Mouse (Mus musculus): Measurements from ENCODE around the gene Tusc2. TPM values are rescaled to one million over a fixed set of nuclear protein-coding genes. Genes with fewer than 3 reads are reported as not detected.
"Not testable (repeated sequence)": the region's sequence is repeated elsewhere in the genome, so short reads cannot be mapped to it uniquely, and the experiment has no call there.

The Tusc2 gene
- polyA plus RNA-seq, 1 experiment from 2014 or later: 35.9 TPM

DNA sequence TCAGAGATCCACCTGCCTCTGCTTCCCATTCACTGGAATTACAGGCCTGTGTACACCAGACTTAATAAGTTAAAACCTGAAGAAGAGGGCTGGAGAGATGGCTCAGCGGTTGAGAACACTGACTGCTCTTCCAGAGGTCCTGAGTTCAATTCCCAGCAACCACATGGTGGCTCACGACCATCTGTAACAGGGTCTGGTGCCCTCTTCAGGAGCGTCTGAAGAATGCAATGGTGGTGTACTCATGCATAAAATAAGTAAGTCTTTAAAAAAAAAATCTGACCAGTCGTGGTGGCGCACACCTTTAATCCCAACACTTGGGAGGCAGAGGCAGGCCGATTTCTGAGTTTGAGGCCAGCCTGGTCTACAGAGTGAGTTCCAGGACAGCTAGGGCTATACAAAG, 10.7 kb downstream of the Tusc2 start:
- 77% methylated on average over 6 of the region's 6 CpGs for WGBS (ENCODE audit: insufficient replicate concordance)
- H3K36me3 ChIP-seq (replicated peaks; ENCODE audit: insufficient read depth, low read length); ATAC-seq; DNase-seq; H3K4me2 ChIP-seq (ENCODE audit: low read depth, low read length); H3K27me3 ChIP-seq (ENCODE audit: insufficient read depth, low read length); H3K9ac ChIP-seq (replicated peaks); H3K27ac ChIP-seq (ENCODE audit: low read depth); H3K9me3 ChIP-seq (ENCODE audit: low read length); H3K4me3 ChIP-seq (ENCODE audit: low read depth, low read length): not testable (repeated sequence)
- H3K4me1 ChIP-seq (ENCODE audit: insufficient read depth): peaks cover 50% of the 10 kb centered on the region
- peak; percentile 42 for TF ChIP-seq CTCF (IDR thresholded peaks at IDR 0.05; ENCODE audit: low read depth)

DNA sequence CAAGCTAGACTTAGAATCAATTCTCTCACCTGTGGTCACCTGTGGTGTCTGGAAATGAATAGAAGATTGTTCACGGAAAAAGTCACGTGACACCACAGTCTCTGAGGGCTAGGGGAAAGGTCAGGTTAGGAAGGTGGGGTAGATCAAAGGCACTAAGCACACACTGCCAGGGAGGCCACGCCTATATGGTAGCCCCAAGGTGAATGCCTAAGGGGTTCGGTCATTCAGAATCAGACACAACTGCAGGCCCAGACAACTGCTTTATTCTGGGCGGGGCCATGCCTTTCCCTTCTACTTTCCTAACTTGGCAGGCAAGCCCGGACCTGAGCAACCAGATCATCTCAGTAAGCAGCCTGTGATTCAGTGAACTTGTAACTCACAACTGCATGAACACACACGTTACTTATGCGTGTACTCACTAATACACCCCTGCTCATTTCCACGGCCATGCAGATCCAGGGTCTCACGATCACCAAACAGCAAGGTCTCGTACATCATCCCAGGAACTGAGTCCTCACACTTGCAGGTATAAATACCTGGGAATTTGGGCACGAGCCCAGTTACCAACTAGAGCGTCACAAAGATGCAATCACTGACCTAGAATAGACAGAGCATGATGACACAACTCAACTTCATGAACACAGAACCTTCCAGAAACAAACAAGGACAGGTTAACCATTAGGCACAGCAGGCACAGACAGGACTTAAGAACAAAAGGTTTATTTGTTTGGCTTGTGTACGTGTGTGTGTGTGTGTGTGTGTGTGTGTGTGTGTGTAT, 12.7 kb downstream of the Tusc2 start:
- WGBS (ENCODE audit: insufficient replicate concordance): 76% methylated on average over 14 of the region's 14 CpGs
- no peak overlapping the region for H3K9ac ChIP-seq (replicated peaks)
- peaks cover 43% of the 10 kb centered on the region for H3K4me1 ChIP-seq (ENCODE audit: insufficient read depth)

DNA sequence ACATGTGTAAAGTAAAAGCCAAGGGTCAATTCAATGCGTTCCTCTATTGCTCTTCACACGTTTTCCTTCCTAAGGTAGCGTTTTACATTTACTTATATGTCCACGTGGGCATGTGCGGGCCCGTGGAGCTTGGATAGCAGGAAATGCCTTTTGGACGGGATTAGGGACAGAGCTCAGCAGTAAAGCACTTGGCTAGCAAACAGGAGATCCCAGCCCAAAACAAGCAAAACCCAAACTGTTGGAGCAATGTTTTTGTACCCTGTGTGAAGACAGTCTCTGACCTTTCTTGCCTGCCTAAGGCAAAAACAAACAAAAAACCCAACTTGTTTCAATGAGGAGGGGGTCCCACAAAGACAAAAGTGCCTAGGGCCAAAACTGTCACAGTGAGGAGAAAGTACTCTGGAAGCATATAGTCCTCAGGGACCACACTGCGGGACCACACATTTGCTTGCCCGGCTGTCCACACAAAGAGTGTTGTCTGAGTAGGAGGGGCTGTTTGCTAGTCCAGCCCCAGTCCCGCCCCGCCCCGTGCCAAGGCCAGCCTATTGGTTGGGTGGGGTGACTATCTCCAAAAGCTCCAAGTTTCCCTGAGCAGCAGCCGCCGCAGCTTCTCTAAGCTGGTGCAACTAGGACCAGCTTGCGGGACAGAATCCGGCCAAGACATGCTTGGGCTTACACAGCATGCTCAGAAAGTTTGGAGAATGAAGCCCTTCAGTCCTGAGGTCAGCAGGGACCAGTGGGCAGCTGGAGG, 13.5 kb downstream of the Tusc2 start, which contains the start of gene Hyal1:
TSS of gene Hyal1 (plus strand) at position 571 of the 751 bp plus-strand sequence.
- peak; percentile 92 for DNase-seq

More for the DNA sequence above, 12.7 kb downstream of the Tusc2 start:
- Histone ChIP-seq H3K9me3 (ENCODE audit: low read length) (no peaks in the 10 kb centered on the region), H3K27ac (ENCODE audit: low read depth) (peak overlapping the region; percentile 87), H3K27me3 (ENCODE audit: insufficient read depth, low read length) (no peaks in the 10 kb centered on the region), H3K4me3 (ENCODE audit: low read depth, low read length) (no peak overlapping the region), H3K36me3 (replicated peaks; ENCODE audit: insufficient read depth, low read length) (peaks cover 12% of the 10 kb centered on the region), H3K4me2 (ENCODE audit: low read depth, low read length) (no peak overlapping the region)
- no peak; the same call in 1 of the 2 replicates for TF ChIP-seq EP300 (IDR thresholded peaks at IDR 0.05; ENCODE audit: low read depth)
- no peak for TF ChIP-seq CTCF (IDR thresholded peaks at IDR 0.05; ENCODE audit: low read depth)
- DNase-seq: peak; percentile 52
- peak; percentile 66 for ATAC-seq

DNA sequence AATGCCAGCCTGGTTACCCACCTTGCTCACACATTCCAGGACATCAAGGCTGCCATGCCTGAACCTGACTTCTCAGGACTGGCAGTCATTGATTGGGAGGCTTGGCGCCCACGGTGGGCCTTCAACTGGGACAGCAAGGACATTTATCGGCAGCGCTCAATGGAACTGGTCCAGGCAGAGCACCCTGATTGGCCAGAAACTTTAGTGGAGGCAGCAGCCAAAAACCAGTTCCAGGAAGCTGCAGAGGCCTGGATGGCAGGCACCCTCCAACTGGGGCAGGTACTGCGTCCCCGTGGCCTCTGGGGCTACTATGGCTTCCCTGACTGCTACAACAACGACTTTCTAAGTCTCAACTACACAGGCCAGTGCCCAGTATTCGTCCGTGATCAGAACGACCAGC, 14.8 kb downstream of the Tusc2 start:
- no peak overlapping the region for H3K4me3 ChIP-seq (ENCODE audit: low read depth, low read length)
- H3K36me3 ChIP-seq (replicated peaks; ENCODE audit: insufficient read depth, low read length): peaks cover 7% of the 10 kb centered on the region
- ATAC-seq (no peak), DNase-seq (no peak)
- no peaks in the 10 kb centered on the region for H3K27me3 ChIP-seq (ENCODE audit: insufficient read depth, low read length)
- no peaks in the 10 kb centered on the region for H3K9me3 ChIP-seq (ENCODE audit: low read length)
- H3K4me1 ChIP-seq (ENCODE audit: insufficient read depth): peaks cover 41% of the 10 kb centered on the region
- WGBS (ENCODE audit: insufficient replicate concordance): 89% methylated on average over 10 of the region's 10 CpGs
- H3K4me2 ChIP-seq (ENCODE audit: low read depth, low read length): peak overlapping the region; percentile 72
- peak overlapping the region; percentile 71; the same call in 1 of the 2 replicates for H3K9ac ChIP-seq (replicated peaks)
- no peak overlapping the region for H3K27ac ChIP-seq (ENCODE audit: low read depth)
- no peak for TF ChIP-seq CTCF (IDR thresholded peaks at IDR 0.05; ENCODE audit: low read depth)
- no peak for TF ChIP-seq EP300 (IDR thresholded peaks at IDR 0.05; ENCODE audit: low read depth)

More for the DNA sequence above, 13.5 kb downstream of the Tusc2 start, which contains the start of gene Hyal1:
- Histone ChIP-seq H3K36me3 (replicated peaks; ENCODE audit: insufficient read depth, low read length) (peaks cover 12% of the 10 kb centered on the region), H3K9me3 (ENCODE audit: low read length) (no peaks in the 10 kb centered on the region), H3K27me3 (ENCODE audit: insufficient read depth, low read length) (no peaks in the 10 kb centered on the region), H3K4me3 (ENCODE audit: low read depth, low read length) (peak within 1 kb of the TSS; percentile 48), H3K4me1 (ENCODE audit: insufficient read depth) (peaks cover 41% of the 10 kb centered on the region), H3K27ac (ENCODE audit: low read depth) (peak within 1 kb of the TSS; percentile 87), H3K4me2 (ENCODE audit: low read depth, low read length) (peak within 1 kb of the TSS; percentile 72), H3K9ac (replicated peaks) (peak within 1 kb of the TSS; percentile 71)
- 26% methylated on average over 16 of the region's 16 CpGs for WGBS (ENCODE audit: insufficient replicate concordance)
- no peak for TF ChIP-seq CTCF (IDR thresholded peaks at IDR 0.05; ENCODE audit: low read depth)
- ATAC-seq: peak; percentile 73

DNA sequence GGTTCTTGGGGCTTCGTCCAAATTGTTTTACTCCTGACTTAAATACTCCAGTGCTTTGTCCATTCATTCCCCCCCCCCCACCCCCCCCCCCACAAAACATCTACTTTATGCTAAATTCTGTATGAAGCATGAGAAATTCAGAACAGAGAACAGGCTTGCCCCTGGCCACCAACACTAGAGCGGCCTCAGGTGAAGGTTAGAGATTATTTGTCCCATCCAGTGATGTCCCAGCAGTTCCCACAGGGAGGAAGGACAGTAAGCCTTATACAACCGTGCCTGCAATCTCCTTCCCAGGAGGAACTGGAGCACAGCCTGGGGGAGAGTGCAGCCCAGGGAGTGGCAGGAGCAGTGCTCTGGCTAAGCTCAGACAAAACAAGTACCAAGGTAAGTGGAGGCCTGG, 15.5 kb downstream of the Tusc2 start, which contains the start of gene Naa80:
TSS of gene Naa80 (plus strand) at position 301 of the 400 bp plus-strand sequence.
- peaks cover 41% of the 10 kb centered on the region for H3K4me1 ChIP-seq (ENCODE audit: insufficient read depth)
- TF ChIP-seq CTCF (IDR thresholded peaks at IDR 0.05; ENCODE audit: low read depth) (no peak), EP300 (IDR thresholded peaks at IDR 0.05; ENCODE audit: low read depth) (no peak)

More for the DNA sequence above, 15.5 kb downstream of the Tusc2 start, which contains the start of gene Naa80:
- H3K4me3 ChIP-seq (ENCODE audit: low read depth, low read length): no peak within 1 kb of the TSS
- H3K27me3 ChIP-seq (ENCODE audit: insufficient read depth, low read length): no peaks in the 10 kb centered on the region
- H3K4me2 ChIP-seq (ENCODE audit: low read depth, low read length): peak within 1 kb of the TSS; percentile 72
- WGBS (ENCODE audit: insufficient replicate concordance): 88% methylated on average over 3 of the region's 3 CpGs
- no peak for ATAC-seq
- no peak for DNase-seq
- no peaks in the 10 kb centered on the region for H3K9me3 ChIP-seq (ENCODE audit: low read length)
- 0 out of 2 replicates have a peak within 1 kb of the TSS, but pooled peaks have one; percentile 94 for H3K27ac ChIP-seq (ENCODE audit: low read depth)
- peak within 1 kb of the TSS; percentile 71; the same call in 1 of the 2 replicates for H3K9ac ChIP-seq (replicated peaks)
- peaks cover 14% of the 10 kb centered on the region for H3K36me3 ChIP-seq (replicated peaks; ENCODE audit: insufficient read depth, low read length)

All from liver, postnatal 0 days (tissue).